Mouse (Mus musculus): ENCODE results near the gene Sept10.

Gene Sept10

GRCm38 (mm10) chr10:59223890-59224289 is 2.2 kb upstream of the Sept10 start:
- DNase-seq (ENCODE audit: low read depth), result no peak

DNA sequence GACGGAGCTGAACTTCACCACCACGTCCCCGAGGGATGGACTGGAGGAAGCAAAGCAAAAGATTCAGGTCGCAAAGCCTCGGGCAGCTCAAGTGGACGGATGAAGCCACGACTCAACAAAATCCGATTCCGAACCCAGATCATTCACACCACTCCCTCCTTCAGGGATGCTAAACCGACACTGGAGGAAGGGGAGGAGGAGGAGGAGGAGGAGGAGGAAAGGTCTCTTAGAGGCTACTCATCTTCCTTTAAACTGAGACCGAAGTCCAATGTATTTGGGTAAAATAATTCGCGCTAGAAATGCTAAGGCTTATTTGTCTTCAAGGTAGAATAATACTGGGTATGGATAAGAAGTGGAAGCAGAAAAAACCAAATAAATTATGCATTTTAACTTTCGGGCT is 1.7 kb upstream of the Sept10 start:
- no peak for DNase-seq (ENCODE audit: low read depth)

- no peak for DNase-seq (ENCODE audit: low read depth)
Observed at GRCm38 (mm10) chr10:59222271-59223101, 839 bp upstream of the Sept10 start.

DNA sequence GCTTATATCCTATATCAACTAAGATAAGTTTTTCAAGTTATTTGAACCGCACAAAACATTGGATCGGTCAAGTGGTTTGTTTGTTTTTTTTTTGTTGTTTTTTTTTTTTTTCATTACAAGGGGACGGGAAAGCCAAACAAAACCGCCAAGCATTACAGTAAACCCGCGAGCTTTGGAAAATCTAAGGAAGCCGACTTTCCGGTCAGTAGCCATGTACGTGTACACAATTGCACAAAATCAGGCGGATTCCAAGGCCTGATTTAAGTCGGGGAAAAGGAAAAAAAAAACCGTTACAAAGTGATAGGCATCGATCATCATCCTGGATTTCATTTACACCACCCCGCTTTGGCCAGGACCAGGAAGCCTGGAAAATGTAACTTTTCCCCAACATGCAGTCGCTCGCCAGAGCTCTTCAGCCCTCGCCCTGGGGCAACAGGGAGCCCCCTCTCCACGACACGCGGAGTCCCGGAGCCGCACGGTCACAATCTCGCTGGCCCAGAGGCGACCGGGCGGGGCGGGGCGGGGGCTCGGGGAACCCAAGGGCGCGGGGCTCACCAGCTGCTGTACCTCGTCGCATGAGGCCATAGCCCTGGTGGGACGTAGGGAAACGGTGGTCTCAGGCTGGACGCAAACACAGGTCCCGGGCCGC is 699 bp downstream of the Sept10 start:
- DNase-seq (ENCODE audit: low read depth), result no peak

GRCm38 (mm10) chr10:59200011-59200410 is 21.6 kb downstream of the Sept10 start:
- DNase-seq (ENCODE audit: low read depth), result no peak

GRCm38 (mm10) chr10:59196763-59197162 is 24.9 kb downstream of the Sept10 start:
- no peak for DNase-seq (ENCODE audit: low read depth)

DNA sequence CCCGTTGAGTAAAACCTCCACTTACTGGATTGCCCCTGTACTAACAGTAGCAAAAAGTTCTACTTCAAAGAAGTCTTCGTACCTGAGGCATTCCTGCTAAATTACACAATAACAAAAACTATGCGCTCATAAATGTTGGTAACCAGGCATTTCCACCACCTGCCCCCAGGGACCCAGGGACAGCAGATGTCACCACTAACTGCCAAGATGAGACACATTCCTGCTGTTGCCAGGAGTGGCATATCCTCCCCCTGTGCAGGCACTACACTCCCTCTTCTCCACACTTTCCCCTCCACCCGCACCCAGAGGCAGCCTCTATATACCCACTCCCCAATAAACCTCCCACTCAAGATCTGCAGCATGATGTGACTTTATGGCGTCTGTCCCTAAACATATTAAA is 26.8 kb downstream of the Sept10 start:
- no peak for DNase-seq (ENCODE audit: low read depth)

- no peak for DNase-seq (ENCODE audit: low read depth)
Observed at GRCm38 (mm10) chr10:59182306-59182705, 39.3 kb downstream of the Sept10 start.

DNA sequence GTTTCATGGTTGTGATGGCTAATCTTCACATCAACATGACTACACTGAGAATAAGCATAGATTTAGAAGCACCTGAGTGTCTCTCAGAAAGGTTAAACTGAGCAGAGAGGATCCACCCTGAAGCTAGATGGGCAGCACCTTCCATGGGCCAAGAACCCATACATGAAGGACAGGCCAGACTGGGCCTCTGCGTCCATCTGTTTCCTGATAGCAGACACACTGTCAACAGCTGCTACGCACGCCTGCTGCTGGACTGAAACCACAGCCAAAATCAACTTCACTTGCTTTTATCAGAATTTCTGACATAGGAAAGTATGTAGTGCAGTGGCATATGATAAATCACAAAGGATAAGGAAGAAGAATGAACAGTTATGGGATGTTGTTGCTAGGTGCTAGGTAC is 42.0 kb downstream of the Sept10 start:
- DNase-seq (ENCODE audit: low read depth), result no peak

DNA sequence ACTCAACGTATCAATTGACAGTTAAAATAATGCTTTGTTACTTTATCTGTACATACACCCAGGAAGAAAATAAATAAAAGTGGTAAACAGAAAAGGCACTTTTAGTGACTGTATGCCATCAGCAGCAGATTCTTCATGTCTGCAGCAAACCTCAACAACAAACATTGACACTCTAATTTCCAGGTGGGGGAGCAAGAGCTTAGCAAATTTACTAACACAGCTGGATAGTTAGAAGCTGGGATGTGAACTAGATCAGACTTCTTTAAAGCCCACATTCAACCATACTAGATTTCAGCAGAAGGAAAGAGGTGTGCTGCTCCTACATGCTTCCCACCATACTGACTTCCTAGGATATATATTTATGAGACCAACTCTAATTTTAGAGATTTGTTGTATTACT is 49.1 kb downstream of the Sept10 start:
- DNase-seq (ENCODE audit: low read depth), result no peak

DNA sequence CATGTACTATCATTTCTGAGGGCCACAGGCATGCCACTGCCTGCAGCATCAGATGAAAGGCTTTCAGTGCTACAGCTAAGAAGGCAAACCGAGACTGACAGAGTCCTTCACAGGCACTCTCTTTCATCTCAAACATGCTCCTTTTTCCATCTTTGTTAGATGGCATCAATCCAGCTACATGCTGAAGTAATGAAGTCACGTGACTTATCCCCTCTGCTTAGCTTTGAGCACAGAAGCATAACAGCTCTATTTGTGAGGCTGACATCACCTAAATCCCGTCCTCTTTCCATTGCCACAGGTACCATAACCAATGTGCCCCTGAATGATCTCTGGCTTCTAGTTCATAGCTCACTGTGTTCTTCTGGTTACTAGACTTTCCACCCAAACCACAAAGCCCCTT is 50.6 kb downstream of the Sept10 start:
- no peak for DNase-seq (ENCODE audit: low read depth)

DNA sequence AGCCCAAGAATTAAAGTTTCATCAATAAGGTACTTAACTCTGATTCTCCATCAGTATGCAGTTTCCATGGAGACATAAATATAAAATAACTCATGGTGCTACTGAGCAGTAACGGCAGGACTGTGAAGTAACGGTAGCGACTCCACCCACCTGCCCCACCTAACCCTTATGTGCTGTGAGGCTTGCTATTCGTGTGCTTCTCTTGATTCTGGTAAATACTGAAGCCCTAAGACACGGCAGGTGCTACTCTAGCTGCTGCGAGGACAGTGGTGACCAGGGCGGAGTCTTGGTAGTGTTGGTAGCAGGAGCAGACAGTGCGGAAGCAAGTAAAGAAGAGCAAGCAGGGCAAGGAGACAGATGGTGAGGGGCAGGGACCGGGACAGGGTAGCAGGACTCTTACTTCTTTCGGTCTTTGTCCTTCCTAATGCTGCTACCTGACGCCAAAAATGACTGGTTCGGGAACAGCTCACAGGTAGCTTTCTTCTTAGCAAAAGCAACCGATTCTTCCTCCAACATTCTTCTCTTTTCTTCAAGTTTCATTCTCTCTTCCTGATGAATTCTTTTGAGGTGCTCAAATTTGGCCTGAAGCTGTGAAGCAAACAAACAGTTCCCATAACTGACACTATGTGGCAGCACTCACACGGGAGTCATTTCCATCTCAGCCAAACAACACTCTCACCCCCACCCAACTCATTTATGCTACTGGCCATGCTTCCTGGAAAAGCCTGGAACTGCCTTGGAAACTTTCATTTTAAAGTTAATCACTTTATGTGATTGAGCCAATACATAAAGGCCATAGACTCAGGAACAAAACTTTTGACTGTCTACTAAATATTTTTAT is 55.3 kb downstream of the Sept10 start:
- peak; percentile 42 for DNase-seq (ENCODE audit: low read depth)

DNA sequence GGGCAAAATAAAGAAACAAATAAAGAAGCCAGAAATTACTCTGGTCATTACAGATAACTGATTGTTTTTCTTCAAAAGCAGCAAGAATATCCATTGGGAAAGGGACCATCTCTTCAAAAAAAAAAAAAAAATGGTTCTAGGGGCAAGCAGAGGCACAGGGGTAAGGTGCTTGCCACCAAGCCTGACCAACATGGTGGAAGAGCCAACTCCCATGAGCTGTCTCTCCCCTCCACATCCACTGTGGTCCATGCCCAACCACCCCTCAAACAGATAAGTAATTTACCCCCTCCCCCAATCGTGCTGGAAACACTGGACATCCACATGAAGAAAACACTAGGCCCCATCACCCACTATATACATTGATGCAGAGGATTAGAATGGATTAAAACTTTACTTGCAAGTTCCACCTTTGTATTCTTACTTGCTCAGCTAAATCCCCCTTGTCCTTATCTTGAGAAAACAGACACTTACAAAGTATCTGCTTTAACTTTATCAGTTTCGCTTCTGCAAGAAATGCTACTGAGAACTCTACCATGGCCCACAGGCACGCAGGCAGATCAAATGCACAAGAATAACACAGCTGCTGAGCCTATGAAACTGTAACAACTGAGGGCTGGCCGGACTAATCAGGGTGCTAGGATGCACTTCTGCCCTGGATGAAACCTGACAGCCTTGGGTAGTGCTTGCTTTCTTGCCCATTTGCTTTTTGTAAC is 59.3 kb downstream of the Sept10 start:
- no peak for DNase-seq (ENCODE audit: low read depth)

- no peak for DNase-seq (ENCODE audit: low read depth)
Observed at GRCm38 (mm10) chr10:59158627-59159026, 63.0 kb downstream of the Sept10 start.

DNA sequence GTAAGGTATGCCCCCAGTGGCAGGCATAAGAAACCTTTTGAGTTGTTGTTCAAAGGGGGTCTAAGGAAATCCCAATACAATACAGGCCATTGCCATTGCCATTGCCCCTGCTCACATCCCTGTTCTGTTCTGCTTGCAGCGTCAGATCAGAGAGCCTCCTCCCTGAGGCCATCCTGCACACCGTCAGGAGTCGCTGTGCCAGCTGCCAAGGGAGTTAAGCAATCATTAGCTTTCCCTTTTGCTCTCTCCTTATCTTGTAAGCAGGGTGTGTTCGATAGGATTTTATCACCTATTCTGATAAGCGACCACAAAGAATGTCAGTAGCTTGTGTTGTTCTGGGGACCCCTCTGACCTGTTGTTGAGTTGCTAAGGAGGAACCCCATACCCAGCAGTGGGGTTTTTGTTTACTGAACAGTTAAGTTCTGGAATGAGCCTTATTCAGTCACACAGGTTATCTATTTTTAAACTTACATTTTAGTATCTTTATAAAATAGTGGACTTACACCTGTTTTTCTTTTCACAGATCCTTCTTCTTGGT is 69.0 kb downstream of the Sept10 start:
- DNase-seq (ENCODE audit: low read depth), result no peak

DNA sequence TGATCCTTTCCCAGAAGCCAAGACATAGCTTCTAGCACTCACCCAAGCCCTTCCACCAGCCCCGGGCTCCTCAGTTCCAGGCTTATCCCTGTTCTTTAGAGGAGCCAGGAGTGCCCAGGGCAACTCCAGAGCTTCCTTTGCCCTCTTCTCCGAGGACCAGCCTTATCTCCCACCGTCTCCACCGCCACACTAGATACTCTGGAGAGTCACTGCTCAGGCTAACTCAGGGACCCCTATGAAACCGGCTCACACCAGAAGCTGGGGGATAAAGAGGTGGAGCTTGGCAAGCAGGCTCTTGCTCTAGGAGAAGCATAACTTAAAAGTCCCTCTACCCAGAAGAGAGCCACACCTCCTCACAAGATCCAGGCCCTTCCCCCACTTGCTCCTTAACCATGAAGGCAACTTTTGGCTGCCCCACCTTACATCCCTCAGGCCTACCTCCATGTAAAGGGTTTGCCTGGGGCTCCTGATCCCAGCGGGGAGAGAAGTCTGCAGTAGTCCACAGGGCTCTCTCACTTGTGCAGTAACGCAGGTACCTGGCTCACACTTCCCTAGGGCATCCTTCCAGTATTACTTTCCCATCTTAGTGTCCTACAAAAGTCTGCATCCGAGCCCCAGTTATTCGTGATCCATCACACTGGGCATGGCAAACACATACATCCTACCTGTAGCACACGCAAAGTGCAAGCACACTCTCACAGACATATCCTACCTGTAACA is 70.5 kb downstream of the Sept10 start:
- no peak for DNase-seq (ENCODE audit: low read depth)

DNA sequence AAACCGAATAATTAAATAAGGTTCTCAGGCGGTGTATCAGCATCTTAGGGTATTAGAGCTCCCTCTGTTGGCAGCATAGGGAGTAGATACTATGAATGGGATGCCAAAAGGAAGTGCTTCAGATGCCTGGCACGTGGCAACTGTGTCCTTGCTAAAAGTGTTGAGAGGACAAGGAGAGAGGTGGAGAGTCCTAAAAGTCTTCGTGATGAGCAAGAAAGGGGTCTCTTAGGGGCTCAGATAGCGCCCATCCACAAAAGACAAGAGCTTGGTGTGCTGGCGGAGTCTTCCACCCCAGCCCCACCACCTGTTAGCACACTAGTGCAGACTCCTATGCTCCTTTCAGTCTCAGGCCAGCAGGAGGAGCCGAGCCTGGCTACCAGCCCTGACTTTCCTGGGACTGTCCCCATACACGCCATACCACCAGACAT is 71.7 kb downstream of the Sept10 start:
- peak; percentile 28 for DNase-seq (ENCODE audit: low read depth)

DNA sequence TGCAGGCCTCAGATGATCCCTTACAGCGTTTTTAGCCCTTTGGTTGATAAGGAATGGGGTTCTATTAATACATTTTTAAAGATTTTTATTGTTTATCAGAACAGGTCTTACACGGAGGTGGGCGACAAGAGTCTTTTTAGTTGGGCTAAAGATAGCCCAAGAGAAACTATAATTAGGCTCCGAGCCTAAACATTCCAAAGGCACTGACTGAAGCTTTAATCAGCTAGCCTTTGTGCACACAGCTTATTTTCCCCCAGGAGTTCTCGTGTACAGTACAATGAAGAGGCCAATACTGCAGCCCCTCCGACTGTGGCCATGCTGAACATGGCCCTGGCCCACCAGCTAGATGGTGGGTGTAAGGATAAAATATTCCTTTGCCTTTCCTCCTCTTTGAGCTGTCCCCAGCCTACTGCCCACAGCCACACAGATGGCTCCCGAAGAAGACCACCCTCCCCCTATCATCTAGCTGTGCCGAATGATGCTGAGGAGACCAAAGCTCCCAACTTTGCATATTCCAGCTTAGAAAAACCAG is 88.1 kb downstream of the Sept10 start:
- DNase-seq (ENCODE audit: low read depth), result no peak

GRCm38 (mm10) chr10:59131926-59132628 is 89.6 kb downstream of the Sept10 start:
- no peak for DNase-seq (ENCODE audit: low read depth)

GRCm38 (mm10) chr10:59127637-59128036 is 94.0 kb downstream of the Sept10 start:
- DNase-seq (ENCODE audit: low read depth), result no peak
